Mouse (Mus musculus) c-Kit-positive CD71-positive TER-119-positive erythroid progenitor cells, embryonic 14.5 days (primary cell): ENCODE measurements around the gene Mcl1.
A peak's percentile ranks its signal among the peaks of the same experiment; 100 is the strongest.
"Not testable (repeated sequence)": the region's sequence is repeated elsewhere in the genome, so short reads cannot be mapped to it uniquely, and the experiment has no call there.

Experiments used
- DNase-seq: peaks from one replicate; pipeline ENCODE4 v3.0.0-alpha.2; 2013; ENCODE audit warnings: low spot score

The Mcl1 gene

GRCm38 (mm10) chr3:95667521-95667920 lies 8.9 kb downstream of the Mcl1 start:
- DNase-seq, result no peak

GRCm38 (mm10) chr3:95668026-95668425 lies 9.4 kb downstream of the Mcl1 start:
- no peak for DNase-seq

- DNase-seq, result no peak
These were observed 10.2 kb downstream of the Mcl1 start for GRCm38 (mm10) chr3:95668589-95669308.

- no peak for DNase-seq
These were observed 10.7 kb downstream of the Mcl1 start for GRCm38 (mm10) chr3:95669309-95669665.

- DNase-seq, result not testable (repeated sequence)
These were observed 11.8 kb downstream of the Mcl1 start for GRCm38 (mm10) chr3:95670419-95670818.

- no peak for DNase-seq
These were observed 12.6 kb downstream of the Mcl1 start for GRCm38 (mm10) chr3:95671201-95671600.

- no peak for DNase-seq
These were observed 13.9 kb downstream of the Mcl1 start for GRCm38 (mm10) chr3:95672461-95672860.

GRCm38 (mm10) chr3:95672861-95673706 lies 14.5 kb downstream of the Mcl1 start:
- no peak for DNase-seq

- no peak for DNase-seq
These were observed 15.2 kb downstream of the Mcl1 start for GRCm38 (mm10) chr3:95673707-95674211.

- peak; percentile 95 for DNase-seq
These were observed 15.6 kb downstream of the Mcl1 start for GRCm38 (mm10) chr3:95674236-95674635.

- peak; percentile 73 for DNase-seq
These were observed 16.2 kb downstream of the Mcl1 start for GRCm38 (mm10) chr3:95674812-95675211.

GRCm38 (mm10) chr3:95675301-95676092 lies 16.9 kb downstream of the Mcl1 start:
- peak; percentile 83 for DNase-seq

GRCm38 (mm10) chr3:95676745-95677419 lies 18.3 kb downstream of the Mcl1 start:
- no peak for DNase-seq

- no peak for DNase-seq
These were observed 19.0 kb downstream of the Mcl1 start for GRCm38 (mm10) chr3:95677420-95678090.

GRCm38 (mm10) chr3:95679551-95679950 lies 21.0 kb downstream of the Mcl1 start:
- no peak for DNase-seq

- DNase-seq, result no peak
These were observed 22.1 kb downstream of the Mcl1 start for GRCm38 (mm10) chr3:95680673-95681072.

GRCm38 (mm10) chr3:95681365-95681764 lies 22.8 kb downstream of the Mcl1 start:
- DNase-seq, result no peak

GRCm38 (mm10) chr3:95682878-95683277 lies 24.3 kb downstream of the Mcl1 start:
- DNase-seq, result no peak

GRCm38 (mm10) chr3:95684846-95685245 lies 26.3 kb downstream of the Mcl1 start:
- DNase-seq, result no peak

GRCm38 (mm10) chr3:95685301-95685700 lies 26.7 kb downstream of the Mcl1 start:
- DNase-seq, result no peak

- DNase-seq, result no peak
These were observed 27.1 kb downstream of the Mcl1 start for GRCm38 (mm10) chr3:95685701-95686100.
